Mouse (Mus musculus) heart, embryonic 11.5 days (tissue): ENCODE results near the gene Fen1. TPM values are rescaled to one million over a fixed set of nuclear protein-coding genes. Genes with fewer than 3 reads are reported as not detected.
A peak's percentile ranks its signal among the peaks of the same experiment; 100 is the strongest.

Experiments
- ATAC-seq: fragments of 200-750 bp; cut with Nextera tagmentation; replicated peaks from 2 replicates; pipeline ENCODE4 v1.8.0; 2017; ENCODE audit warnings: moderate library complexity; ENCODE audit not compliant: insufficient number of reproducible peaks, low FRiP score, low TSS enrichment
- H3K27ac ChIP-seq: fragments of 300-500 bp; sonication (generic); 2 replicates; pipeline ENCODE4 v1.5.1; 2014; ENCODE audit warnings: mild to moderate bottlenecking, low read depth, low read length
- H3K27me3 ChIP-seq: fragments of 300-500 bp; sonication (generic); 2 replicates; pipeline ENCODE4 v1.6.1; 2014; ENCODE audit warnings: mild to moderate bottlenecking, low read length, mixed read lengths; ENCODE audit not compliant: control insufficient read depth, insufficient read depth
- H3K36me3 ChIP-seq: fragments of 300-500 bp; sonication (generic); 2 replicates; pipeline ENCODE4 v1.6.1; 2014; ENCODE audit warnings: mild to moderate bottlenecking, low read length, moderate library complexity, mixed read lengths; ENCODE audit not compliant: control insufficient read depth, insufficient read depth
- H3K4me1 ChIP-seq: fragments of 300-500 bp; sonication (generic); 2 replicates; pipeline ENCODE4 v1.6.1; 2014; ENCODE audit warnings: low read length; ENCODE audit not compliant: control insufficient read depth, insufficient read depth
- H3K4me2 ChIP-seq: fragments of 300-500 bp; sonication (generic); 2 replicates; pipeline ENCODE4 v1.6.1; 2014; ENCODE audit warnings: mild to moderate bottlenecking, moderate library complexity
- H3K4me3 ChIP-seq: fragments of 300-500 bp; sonication (generic); 2 replicates; pipeline ENCODE4 v1.5.1; 2014; ENCODE audit warnings: low read depth, low read length
- H3K9ac ChIP-seq: fragments of 300-500 bp; sonication (generic); 2 replicates; pipeline ENCODE4 v1.6.1; 2014; ENCODE audit warnings: mild to moderate bottlenecking, low read depth, low read length, moderate library complexity
- H3K9me3 ChIP-seq: fragments of 300-500 bp; sonication (generic); replicated peaks from 2 replicates; pipeline ENCODE4 v1.6.1; 2016; ENCODE audit warnings: low read length; ENCODE audit not compliant: control insufficient read depth
- WGBS: fragments of 180-500 bp; shearing (Covaris S2); extraction: QIAGEN DNeasy Blood & Tissue Kit; methylation state at CpG from one replicate; pipeline ENCODE4 v1.1.7; 2014; ENCODE audit not compliant: insufficient replicate concordance; 5-methylcytosine and 5-hydroxymethylcytosine counted together
- polyA plus RNA-seq: library from polyadenylated mRNA; unstranded; fragments of >200 nt; fragmentation: Nextera tagmentation; extraction: Ambion mirVana; gene quantifications from 2 replicates; pipeline ENCODE4 v1.2.1, GENCODE M21; 2014

The Fen1 gene
- polyA plus RNA-seq, 1 experiment from 2014 or later: 59.3 TPM

DNA sequence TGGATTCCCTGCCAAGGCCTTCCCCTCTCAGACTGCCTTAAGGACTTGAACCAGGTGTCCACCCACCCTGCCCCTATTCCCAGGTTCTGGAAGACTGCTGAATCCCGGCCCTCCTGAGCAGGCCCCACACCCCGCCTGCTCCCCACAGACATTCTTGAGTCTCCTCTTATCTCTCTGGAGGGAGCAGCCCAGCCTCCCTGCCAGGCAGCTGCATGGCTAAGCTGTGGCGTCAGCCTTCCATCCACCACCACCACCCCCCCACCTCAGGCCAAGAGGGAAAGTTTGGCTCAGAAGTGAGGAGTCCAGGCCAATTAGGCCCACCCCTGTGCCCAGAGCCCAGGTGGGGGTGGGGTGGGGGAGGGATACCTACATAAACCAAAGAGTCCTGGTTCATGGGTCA is 34.5 kb upstream of the Fen1 start:
- H3K4me2 ChIP-seq: peak overlapping the region; percentile 82
- no peaks in the 10 kb centered on the region for H3K9me3 ChIP-seq
- H3K4me3 ChIP-seq: no peak overlapping the region; the same call in 1 of the 2 replicates
- H3K4me1 ChIP-seq: peaks cover 8% of the 10 kb centered on the region
- H3K9ac ChIP-seq: no peak overlapping the region
- no peaks in the 10 kb centered on the region for H3K27me3 ChIP-seq
- WGBS: 15% methylated on average over 3 of the region's 3 CpGs
- no peak; the same call in 1 of the 2 replicates for ATAC-seq
- no peaks in the 10 kb centered on the region for H3K36me3 ChIP-seq
- H3K27ac ChIP-seq: 0 out of 2 replicates have a peak overlapping the region, but pooled peaks have one; percentile 35

GRCm38 (mm10) chr19:10235784-10236565 is 32.0 kb upstream of the Fen1 start:
- no peak overlapping the region for H3K9ac ChIP-seq
- H3K27ac ChIP-seq: no peak overlapping the region
- H3K36me3 ChIP-seq: no peaks in the 10 kb centered on the region
- H3K9me3 ChIP-seq: no peaks in the 10 kb centered on the region
- H3K4me1 ChIP-seq: peaks cover 13% of the 10 kb centered on the region
- H3K4me3 ChIP-seq: no peak overlapping the region
- ATAC-seq: no peak
- no peak overlapping the region for H3K4me2 ChIP-seq
- 71% methylated on average over 9 of the region's 9 CpGs for WGBS
- 0 out of 2 replicates have a peak, but pooled peaks cover 3% of the 10 kb centered on the region for H3K27me3 ChIP-seq

- Histone ChIP-seq H3K4me2 (no peak overlapping the region), H3K4me1 (peaks cover 11% of the 10 kb centered on the region), H3K27me3 (0 out of 2 replicates have a peak, but pooled peaks cover 3% of the 10 kb centered on the region), H3K9me3 (no peaks in the 10 kb centered on the region), H3K9ac (no peak overlapping the region), H3K4me3 (no peak overlapping the region), H3K27ac (peak overlapping the region; percentile 62), H3K36me3 (no peaks in the 10 kb centered on the region)
- WGBS: 47% methylated on average over 9 of the region's 9 CpGs
- ATAC-seq: no peak
Measured at GRCm38 (mm10) chr19:10232327-10233017, 28.5 kb upstream of the Fen1 start.

- H3K36me3 ChIP-seq: no peaks in the 10 kb centered on the region
- H3K4me1 ChIP-seq: peaks cover 11% of the 10 kb centered on the region
- 28% methylated on average over 5 of the region's 5 CpGs for WGBS
- peak overlapping the region; percentile 62 for H3K27ac ChIP-seq
- 0 out of 2 replicates have a peak overlapping the region, but pooled peaks have one; percentile 5 for H3K9ac ChIP-seq
- H3K4me3 ChIP-seq: no peak overlapping the region
- ATAC-seq: no peak
- H3K4me2 ChIP-seq: no peak overlapping the region
- H3K9me3 ChIP-seq: no peaks in the 10 kb centered on the region
- H3K27me3 ChIP-seq: 0 out of 2 replicates have a peak, but pooled peaks cover 3% of the 10 kb centered on the region
Measured at GRCm38 (mm10) chr19:10231871-10232270, 27.9 kb upstream of the Fen1 start.

GRCm38 (mm10) chr19:10231016-10231415 is 27.0 kb upstream of the Fen1 start:
- peak overlapping the region; percentile 27; the same call in 1 of the 2 replicates for H3K4me2 ChIP-seq
- peaks cover 11% of the 10 kb centered on the region for H3K4me1 ChIP-seq
- no peaks in the 10 kb centered on the region for H3K9me3 ChIP-seq
- H3K27me3 ChIP-seq: 0 out of 2 replicates have a peak, but pooled peaks cover 3% of the 10 kb centered on the region
- WGBS: 20% methylated on average over 7 of the region's 7 CpGs
- peak overlapping the region; percentile 62 for H3K27ac ChIP-seq
- H3K9ac ChIP-seq: no peak overlapping the region
- no peak overlapping the region for H3K4me3 ChIP-seq
- H3K36me3 ChIP-seq: no peaks in the 10 kb centered on the region
- peak; percentile 55; the same call in 1 of the 2 replicates for ATAC-seq

DNA sequence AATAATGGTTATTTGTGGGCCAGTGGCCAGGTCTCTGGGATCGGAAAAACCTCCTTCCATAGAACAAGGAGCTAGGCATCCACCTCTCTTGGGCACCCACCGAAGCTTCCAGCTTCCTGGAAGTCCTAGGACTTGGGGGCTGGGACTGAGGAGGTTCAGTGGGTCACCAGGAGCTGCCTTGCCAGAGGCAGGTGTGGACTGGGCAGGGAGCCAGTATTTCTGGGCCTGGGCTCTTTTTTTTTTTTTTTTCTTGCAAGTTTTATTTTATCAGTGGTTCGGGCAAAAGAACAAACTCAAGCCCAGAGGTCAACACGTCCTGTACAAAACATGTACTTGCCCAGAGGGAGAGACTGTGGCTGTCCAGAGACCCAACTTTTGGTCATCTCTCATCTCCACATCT is 21.8 kb upstream of the Fen1 start:
- Histone ChIP-seq H3K9me3 (no peaks in the 10 kb centered on the region), H3K4me1 (peaks cover 26% of the 10 kb centered on the region), H3K9ac (no peak overlapping the region), H3K4me3 (no peak overlapping the region), H3K4me2 (peak overlapping the region; percentile 66; the same call in 1 of the 2 replicates), H3K36me3 (no peaks in the 10 kb centered on the region), H3K27ac (peak overlapping the region; percentile 64; the same call in 1 of the 2 replicates), H3K27me3 (no peaks in the 10 kb centered on the region)
- ATAC-seq: no peak
- 57% methylated on average over 4 of the region's 4 CpGs for WGBS

DNA sequence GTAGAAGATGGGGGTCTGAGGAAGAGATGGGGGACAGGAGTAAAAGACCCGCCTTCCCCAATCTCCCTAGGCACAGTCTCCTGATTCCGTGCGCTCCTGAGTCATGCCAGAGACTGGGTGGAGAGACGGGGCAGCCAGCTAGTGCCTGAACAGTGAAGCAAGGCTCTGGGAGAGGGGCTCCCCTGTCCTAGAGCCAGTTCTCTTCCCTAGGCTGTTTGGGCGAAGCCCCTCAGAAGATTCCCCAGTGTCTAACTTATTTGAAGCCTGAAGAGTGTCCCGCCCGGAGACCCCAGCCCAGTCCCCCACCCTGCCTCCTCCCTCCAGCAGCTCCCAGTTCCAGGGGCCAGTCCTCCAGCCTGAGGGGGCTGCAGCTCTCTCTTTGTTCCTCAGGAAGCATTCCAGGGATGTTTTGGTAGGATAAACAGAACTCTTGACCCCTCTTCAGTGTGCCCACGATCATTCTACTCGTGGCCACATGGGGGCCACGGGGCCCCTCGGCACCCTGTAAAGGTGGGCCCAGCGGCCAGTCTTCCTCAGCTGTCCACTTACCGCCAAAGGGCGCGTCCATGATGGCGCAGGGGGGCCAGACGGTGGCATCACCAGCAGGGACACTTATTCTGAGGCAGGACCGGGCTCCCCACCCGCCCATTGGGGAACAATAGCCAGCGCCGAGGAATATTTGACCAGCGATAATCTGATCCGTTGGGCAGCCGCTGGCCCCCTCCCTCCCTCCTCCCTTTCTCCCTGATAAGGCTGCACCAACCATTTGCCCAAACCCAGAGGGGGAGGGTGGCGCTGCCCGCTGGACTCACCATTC is 20.9 kb upstream of the Fen1 start:
- WGBS: 12% methylated on average over 26 of the region's 26 CpGs
- peak overlapping the region; percentile 64 for H3K27ac ChIP-seq
- peak overlapping the region; percentile 60 for H3K9ac ChIP-seq
- H3K9me3 ChIP-seq: no peaks in the 10 kb centered on the region
- no peaks in the 10 kb centered on the region for H3K36me3 ChIP-seq
- H3K4me3 ChIP-seq: peak overlapping the region; percentile 30
- H3K27me3 ChIP-seq: no peaks in the 10 kb centered on the region
- H3K4me2 ChIP-seq: peak overlapping the region; percentile 66
- no peak for ATAC-seq
- H3K4me1 ChIP-seq: peaks cover 26% of the 10 kb centered on the region

DNA sequence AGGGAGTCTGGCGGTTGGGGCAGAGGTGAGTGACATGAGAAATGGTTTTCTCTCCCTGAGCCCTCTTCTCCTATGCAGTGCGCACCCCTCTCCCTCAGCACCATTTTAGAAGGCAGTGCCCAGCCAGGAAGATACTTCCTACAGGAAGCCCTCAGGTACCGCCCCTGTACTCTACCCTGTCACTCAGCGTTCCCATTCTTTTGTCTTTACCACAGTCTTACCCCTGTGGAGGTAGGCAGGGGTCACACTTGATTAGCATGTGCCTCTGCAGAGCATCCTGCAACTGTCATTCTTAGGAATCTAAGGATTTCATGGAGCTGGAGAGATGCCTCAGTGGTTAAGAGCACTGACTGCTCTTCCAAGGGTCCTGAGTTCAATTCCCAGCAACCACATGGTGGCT is 19.6 kb upstream of the Fen1 start:
- 66% methylated on average over 4 of the region's 4 CpGs for WGBS
- Histone ChIP-seq H3K4me1 (peaks cover 21% of the 10 kb centered on the region), H3K9me3 (no peaks in the 10 kb centered on the region), H3K4me2 (no peak overlapping the region), H3K27me3 (no peaks in the 10 kb centered on the region), H3K36me3 (no peaks in the 10 kb centered on the region), H3K9ac (no peak overlapping the region), H3K4me3 (no peak overlapping the region), H3K27ac (no peak overlapping the region)
- ATAC-seq: no peak
